Mouse (Mus musculus) midbrain, embryonic 11.5 days (tissue): ENCODE results near the gene Ank2. TPM values are rescaled to one million over a fixed set of nuclear protein-coding genes. Genes with fewer than 3 reads are reported as not detected.

Experiments used
- ATAC-seq: fragments of 200-750 bp; cut with Nextera tagmentation; 2 replicates; pipeline ENCODE4 v1.8.0; 2017; ENCODE audit warnings: moderate TSS enrichment, moderate library complexity; ENCODE audit not compliant: low FRiP score
- DNase-seq: peaks from one replicate; pipeline ENCODE4 v3.0.0; 2015; ENCODE audit warnings: low spot score; ENCODE audit errors: missing footprints
- H3K27ac ChIP-seq: fragments of 300-500 bp; sonication (generic); 2 replicates; pipeline ENCODE4 v1.5.1; 2014; ENCODE audit warnings: low read depth, low read length
- H3K27me3 ChIP-seq: fragments of 300-500 bp; sonication (generic); 2 replicates; pipeline ENCODE4 v1.6.1; 2014; ENCODE audit warnings: mild to moderate bottlenecking, low read length, moderate library complexity, mixed read lengths; ENCODE audit not compliant: control insufficient read depth, insufficient read depth
- H3K36me3 ChIP-seq: fragments of 300-500 bp; sonication (generic); 2 replicates; pipeline ENCODE4 v1.6.1; 2014; ENCODE audit warnings: mild to moderate bottlenecking, low read length, moderate library complexity, mixed read lengths; ENCODE audit not compliant: control insufficient read depth, insufficient read depth
- H3K4me1 ChIP-seq: fragments of 300-500 bp; sonication (generic); 2 replicates; pipeline ENCODE4 v1.6.1; 2014; ENCODE audit warnings: low read length; ENCODE audit not compliant: control insufficient read depth, insufficient read depth
- H3K4me2 ChIP-seq: fragments of 300-500 bp; sonication (generic); 2 replicates; pipeline ENCODE4 v1.6.1; 2014; ENCODE audit warnings: mild to moderate bottlenecking, moderate library complexity
- H3K4me3 ChIP-seq: fragments of 300-500 bp; sonication (generic); 2 replicates; pipeline ENCODE4 v1.5.1; 2014; ENCODE audit warnings: low read depth, low read length
- H3K9ac ChIP-seq: fragments of 300-500 bp; sonication (generic); 2 replicates; pipeline ENCODE4 v1.6.1; 2014; ENCODE audit warnings: low read length
- H3K9me3 ChIP-seq: fragments of 300-500 bp; sonication (generic); 2 replicates; pipeline ENCODE4 v1.6.1; 2016; ENCODE audit warnings: low read length; ENCODE audit not compliant: control insufficient read depth
- WGBS: fragments of 180-500 bp; shearing (Covaris S2); extraction: QIAGEN DNeasy Blood & Tissue Kit; methylation state at CpG from one replicate; pipeline ENCODE4 v1.1.7; 2014; 5-methylcytosine and 5-hydroxymethylcytosine counted together
- polyA plus RNA-seq: library from polyadenylated mRNA; unstranded; fragments of >200 nt; fragmentation: Nextera tagmentation; extraction: Ambion mirVana; gene quantifications from 2 replicates; pipeline ENCODE4 v1.2.1, GENCODE M21; 2014

The Ank2 gene
- polyA plus RNA-seq, 1 experiment from 2014 or later, result 66.6 TPM

DNA sequence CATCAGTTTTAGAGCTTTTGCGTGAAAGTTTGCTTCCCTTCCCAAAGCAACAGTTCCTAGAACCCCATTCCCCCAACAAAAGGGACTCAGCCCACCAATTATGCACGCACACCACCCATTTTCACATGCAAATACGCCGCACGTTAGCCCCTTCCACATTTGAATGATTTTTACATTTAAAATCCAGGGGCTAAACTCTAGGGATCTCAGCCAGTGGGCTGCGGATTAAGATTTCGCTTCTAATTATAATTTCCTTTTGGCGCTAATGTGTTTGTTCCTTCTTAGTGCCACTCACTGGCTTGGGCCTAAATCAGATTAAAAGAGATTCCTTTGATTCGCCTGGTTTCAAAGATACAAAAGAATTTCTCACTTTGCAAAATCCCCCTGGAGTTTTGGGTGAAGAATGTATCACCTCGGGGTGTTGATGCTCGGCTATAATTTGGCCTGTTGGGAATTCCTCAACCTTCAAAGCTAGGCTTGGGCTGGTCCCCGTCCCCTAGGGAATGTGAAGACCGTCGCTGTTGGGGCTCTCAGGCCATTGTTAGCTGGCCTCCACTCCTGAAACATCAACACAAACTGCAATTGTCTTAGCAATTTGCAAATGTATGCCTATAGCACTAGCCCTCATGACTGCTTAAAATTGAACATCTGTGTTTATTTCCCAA, 35.2 kb downstream of the Ank2 start:
- peak overlapping the region; percentile 2; the same call in 1 of the 2 replicates for H3K9ac ChIP-seq
- DNase-seq (peak; percentile 93), ATAC-seq (peak; percentile 86)
- peak overlapping the region; percentile 14; the same call in 1 of the 2 replicates for H3K4me2 ChIP-seq
- H3K4me1 ChIP-seq, result peaks cover 15% of the 10 kb centered on the region
- no peak overlapping the region for H3K4me3 ChIP-seq
- 6% methylated on average over 14 of the region's 14 CpGs for WGBS
- no peaks in the 10 kb centered on the region for H3K9me3 ChIP-seq
- no peaks in the 10 kb centered on the region for H3K27me3 ChIP-seq
- peak overlapping the region; percentile 35; the same call in 1 of the 2 replicates for H3K27ac ChIP-seq
- H3K36me3 ChIP-seq, result no peaks in the 10 kb centered on the region

DNA sequence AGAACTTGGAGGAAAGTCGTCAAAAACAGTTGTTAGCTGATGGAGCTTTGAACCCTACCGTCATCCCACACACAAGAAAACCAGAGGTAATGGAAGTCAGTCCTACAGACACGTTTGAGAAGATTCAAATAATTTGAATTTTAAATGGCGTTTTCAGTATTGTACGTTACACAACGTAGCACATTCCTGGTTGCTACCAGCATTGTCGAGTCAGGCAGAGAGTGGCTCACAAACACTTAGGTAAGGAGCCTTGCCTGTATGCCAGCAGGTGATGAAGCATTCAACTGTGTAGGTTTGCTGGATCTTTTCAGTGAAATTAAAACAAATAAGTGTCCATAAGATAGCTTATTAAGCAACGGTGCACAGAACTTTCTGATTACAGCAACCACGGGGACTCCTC, 36.0 kb downstream of the Ank2 start:
- Histone ChIP-seq H3K9ac (peak overlapping the region; percentile 2; the same call in 1 of the 2 replicates), H3K4me3 (no peak overlapping the region), H3K9me3 (no peaks in the 10 kb centered on the region), H3K4me2 (peak overlapping the region; percentile 14; the same call in 1 of the 2 replicates), H3K27me3 (no peaks in the 10 kb centered on the region), H3K36me3 (no peaks in the 10 kb centered on the region), H3K4me1 (peaks cover 15% of the 10 kb centered on the region), H3K27ac (peak overlapping the region; percentile 35; the same call in 1 of the 2 replicates)
- 0 out of 2 replicates have a peak, but pooled peaks have one; percentile 12 for ATAC-seq
- WGBS, result 11% methylated on average over 9 of the region's 9 CpGs
- peak; percentile 91 for DNase-seq

DNA sequence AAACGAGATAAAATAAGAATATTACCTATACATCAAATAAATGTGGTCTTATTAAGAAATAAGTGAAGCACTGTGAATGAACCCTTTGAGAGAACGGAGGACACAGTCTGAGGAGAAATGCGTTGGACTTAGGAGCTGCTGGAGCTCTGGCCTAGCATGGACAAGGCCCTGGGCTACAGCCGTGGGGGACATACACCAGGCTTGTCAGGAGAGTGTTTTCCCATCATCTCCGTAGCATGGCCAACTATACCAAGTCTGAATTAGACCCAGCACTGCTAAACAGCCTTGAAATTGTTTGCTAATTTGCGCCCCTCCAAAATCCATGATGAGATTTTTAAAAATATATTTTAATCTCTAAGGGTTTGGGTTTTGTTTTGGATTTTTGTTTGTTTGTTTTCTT, 36.7 kb downstream of the Ank2 start:
- ATAC-seq, result no peak
- Histone ChIP-seq H3K9ac (no peak overlapping the region), H3K9me3 (no peaks in the 10 kb centered on the region), H3K4me2 (no peak overlapping the region), H3K4me1 (peaks cover 15% of the 10 kb centered on the region), H3K27ac (no peak overlapping the region), H3K27me3 (no peaks in the 10 kb centered on the region), H3K4me3 (no peak overlapping the region), H3K36me3 (no peaks in the 10 kb centered on the region)
- DNase-seq, result peak; percentile 80
- 60% methylated on average over 6 of the region's 6 CpGs for WGBS

DNA sequence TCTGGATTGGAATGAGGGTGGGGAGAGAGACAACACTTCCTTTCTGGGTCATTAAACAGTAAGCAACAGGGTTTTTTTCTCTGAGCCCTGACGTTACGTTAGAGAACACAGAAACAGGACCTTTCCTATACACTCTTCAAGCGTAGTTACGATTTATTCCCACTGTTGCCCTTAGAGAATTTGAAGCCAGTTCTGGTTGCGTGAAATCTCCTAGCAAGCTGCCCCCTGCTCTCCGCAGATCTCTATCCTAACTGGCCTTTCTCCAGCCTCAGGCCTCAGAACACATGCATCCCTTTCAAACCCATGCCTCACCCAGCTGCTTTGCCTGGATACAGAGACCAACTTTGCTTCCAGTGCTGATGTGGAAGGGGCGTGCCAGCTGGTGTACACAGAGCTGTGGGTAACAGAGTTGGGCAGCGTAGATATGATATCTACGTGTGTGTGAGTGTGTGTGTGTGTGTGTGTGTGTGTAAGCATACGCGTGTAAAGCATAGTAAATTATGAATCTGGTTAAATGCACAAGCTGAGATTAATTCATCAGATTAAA, 38.2 kb downstream of the Ank2 start:
- no peak for ATAC-seq
- H3K27ac ChIP-seq, result no peak overlapping the region
- no peak overlapping the region for H3K4me2 ChIP-seq
- no peaks in the 10 kb centered on the region for H3K36me3 ChIP-seq
- H3K4me3 ChIP-seq, result no peak overlapping the region
- H3K4me1 ChIP-seq, result peaks cover 15% of the 10 kb centered on the region
- 61% methylated on average over 11 of the region's 11 CpGs for WGBS
- no peaks in the 10 kb centered on the region for H3K27me3 ChIP-seq
- H3K9ac ChIP-seq, result no peak overlapping the region
- no peaks in the 10 kb centered on the region for H3K9me3 ChIP-seq
- DNase-seq, result peak; percentile 89

DNA sequence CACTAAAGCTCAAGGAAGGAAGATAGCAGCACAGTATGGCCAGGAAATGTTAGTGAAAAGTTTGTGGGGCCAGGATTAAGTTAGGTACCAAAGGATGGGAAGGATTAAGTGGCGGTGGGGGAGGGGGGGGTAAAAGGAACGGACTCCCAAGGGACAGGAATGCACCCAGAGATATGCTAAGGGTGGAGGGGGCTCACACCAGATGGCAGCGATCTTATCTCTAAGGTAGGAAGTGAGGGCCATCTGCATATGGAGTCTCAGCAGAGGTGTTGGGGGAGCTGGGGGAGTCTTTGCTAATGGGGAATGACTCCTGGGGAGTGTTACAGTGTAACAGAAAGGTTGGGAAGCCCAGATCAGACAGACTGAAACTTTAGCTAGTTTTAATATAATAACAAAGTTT, 39.3 kb downstream of the Ank2 start:
- no peak overlapping the region for H3K4me3 ChIP-seq
- H3K27ac ChIP-seq, result no peak overlapping the region
- H3K4me1 ChIP-seq, result peaks cover 15% of the 10 kb centered on the region
- H3K27me3 ChIP-seq, result no peaks in the 10 kb centered on the region
- ATAC-seq, result no peak
- peak; percentile 64 for DNase-seq
- no peaks in the 10 kb centered on the region for H3K36me3 ChIP-seq
- no peaks in the 10 kb centered on the region for H3K9me3 ChIP-seq
- 18% methylated on average over 3 of the region's 3 CpGs for WGBS
- H3K4me2 ChIP-seq, result no peak overlapping the region
- H3K9ac ChIP-seq, result no peak overlapping the region

DNA sequence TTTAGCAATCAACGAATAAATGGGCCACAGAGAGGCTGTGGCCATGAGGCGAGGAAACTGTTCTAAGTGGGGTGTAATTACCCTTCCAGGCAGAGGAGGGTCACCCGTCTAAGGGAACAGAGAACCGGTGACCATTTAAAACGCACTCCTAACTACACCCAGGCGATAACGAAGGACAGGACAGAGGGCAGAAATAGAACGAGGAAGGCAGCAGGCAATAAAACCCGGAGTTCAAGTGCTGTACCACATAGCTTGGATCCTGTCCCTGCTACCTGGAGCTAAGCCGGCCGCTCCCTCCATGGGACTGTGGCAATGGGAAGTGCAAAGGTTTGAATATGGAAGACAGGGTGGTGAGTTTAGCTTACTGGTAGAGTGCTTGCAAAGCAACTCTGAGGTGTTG, 40.2 kb downstream of the Ank2 start:
- ATAC-seq, result no peak
- no peak overlapping the region for H3K27ac ChIP-seq
- no peak overlapping the region for H3K9ac ChIP-seq
- H3K9me3 ChIP-seq, result no peaks in the 10 kb centered on the region
- H3K36me3 ChIP-seq, result no peaks in the 10 kb centered on the region
- no peak overlapping the region for H3K4me3 ChIP-seq
- peak; percentile 79 for DNase-seq
- no peaks in the 10 kb centered on the region for H3K27me3 ChIP-seq
- WGBS, result 48% methylated on average over 11 of the region's 11 CpGs
- H3K4me2 ChIP-seq, result no peak overlapping the region
- H3K4me1 ChIP-seq, result peaks cover 11% of the 10 kb centered on the region

DNA sequence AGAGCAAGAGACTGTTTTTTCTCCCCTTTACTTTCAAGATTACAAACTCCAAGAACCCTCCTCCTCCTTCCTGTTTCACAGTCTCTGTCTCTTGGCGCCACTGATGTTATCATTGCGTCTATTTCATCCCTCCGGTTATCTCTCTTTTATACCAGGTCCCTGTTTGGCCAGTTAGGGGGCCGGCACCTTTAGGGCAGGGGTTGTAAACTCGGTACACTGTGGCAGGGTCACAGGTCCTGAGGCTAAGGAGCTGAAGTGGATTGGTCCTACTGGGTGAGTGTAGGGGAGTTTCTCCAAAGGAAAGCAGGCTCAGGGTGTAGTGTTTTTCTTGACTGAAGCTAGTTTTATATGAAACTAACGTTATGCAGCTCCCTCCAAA, 40.7 kb downstream of the Ank2 start:
- no peak overlapping the region for H3K4me2 ChIP-seq
- H3K36me3 ChIP-seq, result no peaks in the 10 kb centered on the region
- no peaks in the 10 kb centered on the region for H3K9me3 ChIP-seq
- no peak overlapping the region for H3K9ac ChIP-seq
- DNase-seq, result peak; percentile 81
- no peak for ATAC-seq
- H3K4me3 ChIP-seq, result no peak overlapping the region
- no peak overlapping the region for H3K27ac ChIP-seq
- H3K27me3 ChIP-seq, result no peaks in the 10 kb centered on the region
- H3K4me1 ChIP-seq, result peaks cover 7% of the 10 kb centered on the region
- WGBS, result 45% methylated on average over 6 of the region's 6 CpGs

DNA sequence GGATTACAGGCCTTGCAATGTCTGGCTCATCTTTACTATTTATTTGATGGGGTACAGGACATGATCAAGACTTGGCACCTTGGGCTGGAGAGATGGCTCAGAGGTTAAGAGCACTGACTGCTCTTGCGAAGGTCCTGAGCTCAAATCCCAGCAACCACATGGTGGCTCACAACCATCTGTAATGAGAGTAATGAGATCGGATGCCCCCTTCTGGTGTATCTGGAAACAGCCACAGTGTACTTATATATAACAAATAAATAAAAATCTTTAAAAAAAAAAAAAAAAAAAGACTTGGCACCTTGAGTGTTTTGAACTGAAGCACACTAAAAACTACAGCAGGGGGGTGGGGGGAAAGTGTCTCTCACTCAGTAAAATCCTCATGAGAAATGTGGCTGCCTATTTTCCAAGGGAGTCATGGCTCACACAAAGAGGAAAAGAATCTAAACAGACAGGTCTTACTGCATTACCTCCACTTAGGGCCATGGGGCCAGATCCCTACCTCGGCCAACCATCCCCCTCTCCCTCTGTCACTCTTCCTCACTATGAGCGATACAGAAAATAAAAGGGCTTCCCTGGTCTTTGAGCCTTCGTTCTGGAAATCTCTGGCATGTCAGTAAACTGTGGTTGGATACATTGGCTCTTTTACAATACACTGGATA, 41.3 kb downstream of the Ank2 start:
- Histone ChIP-seq H3K4me1 (peaks cover 2% of the 10 kb centered on the region), H3K9me3 (no peaks in the 10 kb centered on the region), H3K27me3 (no peaks in the 10 kb centered on the region), H3K4me2 (no peak overlapping the region), H3K36me3 (no peaks in the 10 kb centered on the region), H3K4me3 (no peak overlapping the region), H3K9ac (no peak overlapping the region), H3K27ac (no peak overlapping the region)
- DNase-seq, result peak; percentile 83
- WGBS, result 45% methylated on average over 5 of the region's 5 CpGs
- ATAC-seq, result no peak

DNA sequence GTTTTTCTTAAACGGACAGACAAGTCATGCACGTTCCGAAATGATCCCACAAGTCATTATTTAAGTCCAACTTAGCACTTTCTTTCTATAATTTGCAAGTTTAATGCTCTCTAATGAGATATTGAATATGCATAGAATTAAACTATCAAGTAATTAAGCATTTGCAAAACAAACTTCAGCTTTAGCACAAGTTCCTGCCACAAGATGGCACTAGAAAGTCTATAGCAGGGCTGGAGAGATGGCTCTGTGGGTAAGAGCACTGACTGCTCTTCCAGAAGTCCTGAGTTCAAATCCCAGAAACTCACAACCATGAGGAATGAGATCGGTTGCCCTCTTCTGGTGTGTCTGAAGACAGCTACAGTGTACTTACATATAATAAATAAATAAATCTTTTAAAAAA, 45.4 kb downstream of the Ank2 start:
- Histone ChIP-seq H3K4me3 (no peak overlapping the region), H3K9me3 (no peaks in the 10 kb centered on the region), H3K4me2 (no peak overlapping the region), H3K27me3 (no peaks in the 10 kb centered on the region; the same call in 1 of the 2 replicates), H3K4me1 (no peaks in the 10 kb centered on the region), H3K9ac (no peak overlapping the region), H3K36me3 (no peaks in the 10 kb centered on the region), H3K27ac (no peak overlapping the region)
- ATAC-seq (no peak), DNase-seq (no peak)
- WGBS, result 87% methylated on average over 4 of the region's 4 CpGs
